Mouse (Mus musculus): ENCODE results near the gene Gm7168.
"Not testable (repeated sequence)": the region's sequence is repeated elsewhere in the genome, so short reads cannot be mapped to it uniquely, and the experiment has no call there.

Gene Gm7168

DNA sequence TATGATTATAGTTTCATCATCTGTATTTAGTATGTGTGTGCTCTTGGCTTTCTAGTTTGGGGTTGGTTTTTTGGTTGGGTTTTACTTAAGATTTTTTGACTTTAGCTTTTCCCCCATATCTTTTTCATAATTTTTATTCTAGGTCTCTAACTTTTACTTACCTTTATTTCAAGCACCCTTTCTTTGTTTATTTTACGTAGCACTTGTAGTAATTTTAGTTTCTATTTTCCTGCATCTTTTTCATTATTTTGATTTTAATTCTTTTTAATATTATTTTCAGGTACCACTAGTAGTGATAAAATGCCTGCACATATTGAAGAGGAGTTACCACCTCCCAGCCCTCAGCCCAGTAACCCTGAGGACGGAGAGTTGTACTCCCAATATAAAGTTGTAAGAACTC lies at the start of gene Gm7168:
Gm7168 (plus strand) TSS at position 301 of the 400 bp plus-strand sequence.
- not testable (repeated sequence) for DNase-seq

DNA sequence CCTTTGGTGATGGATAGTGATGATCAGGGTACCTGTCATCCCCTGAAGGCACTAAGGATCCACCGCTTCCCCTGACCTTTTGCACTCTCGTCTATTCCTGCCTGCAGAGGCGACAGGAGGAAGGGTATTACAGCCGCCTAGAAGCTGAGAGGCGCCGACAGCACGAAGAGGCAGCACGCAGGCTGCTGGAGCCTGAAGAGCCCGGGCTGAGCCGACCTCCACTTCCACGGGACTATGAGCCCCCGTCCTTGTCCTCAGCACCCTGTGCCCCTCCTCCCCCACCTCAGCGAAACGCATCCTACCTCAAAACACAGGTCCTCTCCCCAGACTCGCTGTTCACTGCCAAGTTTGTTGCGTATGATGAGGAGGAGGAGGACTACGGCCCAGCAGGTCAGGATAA lies 49.3 kb upstream of the Gm7168 start:
- no peak for DNase-seq

DNA sequence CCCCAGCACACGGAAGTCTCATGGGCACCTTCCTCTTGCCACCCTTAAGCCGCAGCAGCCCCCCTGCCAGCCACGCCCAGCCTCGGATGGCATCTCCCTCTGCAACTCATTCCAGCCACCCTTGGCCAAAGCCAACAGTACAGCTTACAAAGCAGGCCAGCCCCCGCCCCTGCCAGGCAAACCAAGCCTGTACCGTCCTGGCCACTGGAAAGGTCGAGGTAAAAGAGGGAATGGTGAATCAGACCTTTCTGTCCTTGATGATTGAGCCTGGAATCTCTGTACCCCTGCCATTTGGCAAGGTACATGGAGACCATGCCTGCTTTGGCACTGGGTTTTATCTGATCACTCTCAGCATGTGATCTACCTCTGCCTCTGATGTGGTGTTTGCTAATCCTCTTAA lies 48.9 kb upstream of the Gm7168 start:
- DNase-seq: no peak

DNA sequence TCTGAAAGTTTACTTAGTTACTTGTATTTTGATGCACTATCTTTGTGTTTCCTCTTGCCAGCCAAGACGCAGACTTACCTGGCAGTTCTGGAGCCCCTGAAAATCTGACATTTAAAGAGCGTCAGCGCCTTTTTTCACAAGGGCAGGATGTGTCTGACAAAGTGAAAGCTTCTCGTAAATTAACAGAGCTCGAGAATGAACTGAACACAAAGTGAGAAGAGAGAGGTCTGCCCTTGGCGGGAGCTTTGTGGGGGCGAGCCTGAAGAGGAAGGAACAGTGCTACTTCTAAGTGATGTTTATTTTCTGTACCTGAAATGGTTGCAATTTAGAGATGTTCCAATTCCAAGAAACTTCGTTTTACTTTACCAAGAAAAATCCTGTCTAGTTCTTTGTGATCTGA lies 44.4 kb upstream of the Gm7168 start:
- no peak for DNase-seq

DNA sequence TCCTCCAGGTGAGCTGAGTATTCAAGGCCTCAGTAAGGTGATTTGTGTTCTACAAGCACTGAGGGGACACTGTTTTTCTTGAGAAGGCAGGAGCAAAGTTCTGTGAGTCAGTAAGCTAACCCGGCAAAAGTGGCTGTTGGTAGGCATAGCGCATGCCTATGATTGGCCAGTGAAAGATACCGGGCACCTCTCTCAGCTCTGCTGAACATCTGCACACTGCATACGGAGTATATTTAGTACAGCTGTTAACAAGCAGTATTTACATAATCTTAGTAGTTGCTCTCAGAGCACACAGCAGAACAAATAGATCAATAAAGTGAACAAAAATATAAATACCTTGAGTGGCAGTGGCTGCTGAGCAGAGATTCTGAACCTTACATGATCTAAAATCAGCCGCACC lies 41.1 kb upstream of the Gm7168 start:
- no peak for DNase-seq

DNA sequence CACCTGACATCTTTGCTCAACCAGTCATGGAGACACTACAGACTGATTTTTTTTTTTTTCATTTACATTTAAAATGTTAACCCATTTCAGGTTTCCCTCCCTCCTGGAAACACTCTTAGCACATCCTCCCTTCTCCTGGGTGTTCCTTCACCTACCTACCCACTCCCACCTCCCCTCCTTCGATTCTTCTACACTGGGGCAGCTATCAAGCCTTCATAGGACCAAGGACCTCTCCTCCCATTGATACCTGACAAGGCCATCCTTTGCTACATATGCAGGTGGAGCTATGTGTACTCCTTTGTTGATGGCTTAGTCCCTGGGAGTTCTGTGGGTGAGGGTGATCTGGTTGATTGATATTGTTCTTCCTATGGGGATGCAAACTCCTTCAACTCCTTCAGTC lies 40.5 kb upstream of the Gm7168 start:
- no peak for DNase-seq

DNA sequence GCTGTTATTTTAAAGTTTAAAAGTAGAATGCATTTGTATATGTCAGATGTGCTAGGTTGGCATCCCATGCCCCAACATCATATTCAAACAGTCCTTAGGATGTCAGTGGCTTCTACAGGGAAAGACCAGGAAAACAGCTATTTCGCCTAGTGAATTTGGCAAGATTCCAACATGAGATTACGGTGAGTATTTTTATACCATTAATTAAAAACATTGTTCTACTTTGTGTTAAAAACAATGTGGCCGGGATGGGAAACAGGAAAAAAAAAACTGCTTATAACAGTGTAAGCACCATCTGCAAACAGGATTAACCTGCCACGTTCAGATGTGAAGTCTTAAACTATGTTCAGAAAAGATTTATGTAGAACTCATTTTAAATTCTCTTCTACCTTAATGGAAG lies 34.2 kb upstream of the Gm7168 start:
- DNase-seq: no peak

DNA sequence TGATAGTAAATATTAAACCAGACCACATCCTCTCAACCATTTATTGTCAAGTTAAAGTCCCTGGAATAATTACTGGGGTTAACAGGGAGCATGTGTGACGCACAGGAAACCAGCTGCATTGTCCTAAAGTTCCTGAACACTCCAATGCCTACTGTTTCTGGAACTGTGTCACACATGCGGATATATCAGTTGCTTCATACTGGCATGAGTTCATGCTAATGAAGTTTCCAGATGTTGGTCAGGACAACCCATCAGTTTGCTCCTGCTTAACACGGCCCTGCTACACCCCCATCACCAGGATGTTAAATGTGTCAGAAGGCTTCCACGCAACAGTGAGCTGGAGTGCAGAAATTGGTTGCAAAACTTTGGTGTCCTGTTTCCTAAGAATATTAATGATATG lies 33.6 kb upstream of the Gm7168 start:
- DNase-seq: no peak

DNA sequence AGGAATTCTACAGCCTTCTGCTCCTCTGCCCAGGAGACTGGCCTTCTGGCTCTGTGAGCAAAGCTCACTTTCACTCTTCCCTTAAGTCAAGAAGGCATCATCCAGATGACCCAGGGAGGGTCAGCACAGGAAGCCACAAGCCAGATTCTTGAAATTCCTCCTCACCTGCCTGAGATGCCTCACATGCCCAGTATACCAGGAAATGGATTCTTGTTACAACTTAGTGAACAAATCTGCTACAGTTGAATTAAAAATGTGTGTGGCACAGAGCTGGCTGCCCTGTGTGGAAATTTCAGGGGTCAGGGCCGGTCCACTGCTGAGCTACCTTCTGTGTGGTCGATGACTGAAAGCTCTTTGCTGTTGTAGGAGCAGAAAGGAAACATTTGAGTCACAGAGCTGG lies 27.4 kb upstream of the Gm7168 start:
- DNase-seq: no peak

DNA sequence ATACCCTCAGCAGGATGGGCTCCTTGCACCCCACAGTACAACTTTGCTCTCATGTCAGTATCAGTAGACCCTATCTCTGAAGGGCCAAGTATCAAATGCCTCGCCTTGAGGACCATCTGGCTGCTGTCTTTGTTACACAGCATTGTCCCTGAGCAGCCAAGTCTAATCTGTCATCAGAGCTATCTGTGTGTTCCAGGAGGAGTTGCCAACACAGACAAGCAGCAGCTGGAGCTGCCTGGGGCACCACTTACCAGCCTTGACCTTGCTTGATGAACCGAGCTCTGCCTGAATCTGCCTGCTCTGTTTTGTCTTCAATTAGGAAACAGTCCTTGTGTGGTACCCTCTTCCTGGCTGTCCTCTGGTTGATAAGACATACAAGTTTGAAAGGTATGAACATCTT lies 24.8 kb upstream of the Gm7168 start:
- DNase-seq: no peak

DNA sequence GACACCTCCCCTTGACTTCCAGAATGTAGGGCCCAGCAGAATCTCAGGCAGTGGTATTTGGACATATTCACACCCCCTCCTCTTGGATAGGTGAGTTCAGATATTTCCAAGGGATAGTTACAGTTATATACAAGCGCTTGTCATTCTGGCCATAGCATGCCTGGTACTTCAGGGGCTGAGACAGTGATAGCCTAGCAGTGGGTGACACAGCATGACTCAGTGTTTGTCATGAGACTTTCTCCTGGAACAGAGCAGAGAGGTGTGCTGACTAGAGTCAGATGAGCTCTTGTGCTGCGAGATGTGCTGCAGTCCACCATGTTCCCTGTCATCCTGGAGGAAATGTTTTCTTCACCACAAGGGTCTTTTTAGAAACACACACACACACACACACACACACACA lies 23.6 kb upstream of the Gm7168 start:
- no peak for DNase-seq

DNA sequence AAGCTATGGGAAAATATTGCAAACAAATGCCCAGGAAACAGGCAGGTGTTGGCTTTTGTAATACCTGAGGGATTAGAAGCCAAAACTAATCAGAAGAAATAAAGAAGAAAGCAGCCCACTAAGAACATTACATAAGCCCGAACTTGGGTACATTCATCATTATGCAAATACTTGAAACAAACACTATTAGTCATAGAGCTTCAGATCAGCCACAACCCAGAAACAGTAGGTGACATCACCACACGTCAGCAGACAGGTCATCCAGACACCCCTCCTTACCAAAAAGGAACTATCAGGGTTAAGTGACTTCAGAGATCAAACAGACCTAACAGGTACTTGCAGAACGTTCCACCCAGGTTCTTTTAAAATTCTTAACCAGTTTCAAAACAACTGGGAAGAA lies 22.2 kb upstream of the Gm7168 start:
- DNase-seq: no peak

DNA sequence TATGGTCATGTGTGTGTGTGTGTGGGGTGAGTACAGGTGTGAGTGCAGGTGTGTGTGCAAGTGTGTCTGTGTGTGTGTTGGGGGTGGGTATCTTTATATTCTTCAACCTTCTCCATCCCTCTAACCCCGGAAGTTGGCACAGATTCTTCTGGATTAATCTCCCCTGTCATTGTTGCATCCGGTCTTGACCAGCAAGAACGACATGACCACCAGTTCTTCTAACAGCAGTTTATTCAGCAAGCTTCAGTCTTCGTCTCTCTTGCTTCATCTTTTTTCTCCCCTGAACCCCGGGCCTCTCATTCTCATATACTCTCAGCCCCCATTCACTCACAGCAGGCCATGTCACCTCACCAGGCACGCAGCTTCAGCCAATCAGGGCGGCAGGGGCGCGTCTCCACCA lies 17.8 kb upstream of the Gm7168 start:
- no peak for DNase-seq

DNA sequence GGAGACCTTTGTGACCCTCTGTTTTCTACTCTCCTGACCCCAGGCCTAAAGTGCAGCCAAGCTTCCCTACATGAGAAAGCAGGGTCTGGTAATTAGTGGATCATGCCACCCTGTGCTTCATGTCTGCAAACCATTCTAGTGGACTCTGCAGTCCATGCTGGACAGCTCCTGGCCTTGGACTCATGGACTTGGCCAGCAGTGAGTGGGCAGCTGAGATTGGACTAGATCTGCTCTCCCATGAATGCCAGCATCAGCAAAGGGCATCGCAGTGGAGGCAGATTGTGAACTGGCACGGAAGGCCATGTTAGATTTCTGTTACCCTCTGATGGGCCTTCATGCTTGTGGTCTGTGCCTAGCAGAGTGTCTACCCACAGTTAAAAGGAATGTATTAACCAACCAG lies 12.8 kb upstream of the Gm7168 start:
- not testable (repeated sequence) for DNase-seq

DNA sequence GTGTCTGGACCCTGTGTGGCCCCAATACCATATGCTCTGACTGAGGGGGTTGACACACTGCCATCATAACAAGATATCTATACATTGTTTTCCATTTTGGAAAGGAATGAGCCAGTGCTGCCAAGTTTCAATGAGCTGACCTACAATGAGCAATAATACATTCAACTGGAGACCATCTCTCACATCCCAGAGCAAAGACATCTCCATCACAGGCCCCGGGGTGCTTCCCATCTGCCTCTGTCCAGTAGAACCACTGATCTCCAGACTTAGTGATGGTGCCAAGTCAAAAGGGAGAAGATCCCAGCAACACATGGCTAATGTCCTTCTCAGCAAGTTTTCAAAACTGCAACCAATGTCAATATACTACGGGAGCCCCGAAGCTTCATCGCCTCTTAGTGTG lies 10.4 kb upstream of the Gm7168 start:
- DNase-seq: no peak

DNA sequence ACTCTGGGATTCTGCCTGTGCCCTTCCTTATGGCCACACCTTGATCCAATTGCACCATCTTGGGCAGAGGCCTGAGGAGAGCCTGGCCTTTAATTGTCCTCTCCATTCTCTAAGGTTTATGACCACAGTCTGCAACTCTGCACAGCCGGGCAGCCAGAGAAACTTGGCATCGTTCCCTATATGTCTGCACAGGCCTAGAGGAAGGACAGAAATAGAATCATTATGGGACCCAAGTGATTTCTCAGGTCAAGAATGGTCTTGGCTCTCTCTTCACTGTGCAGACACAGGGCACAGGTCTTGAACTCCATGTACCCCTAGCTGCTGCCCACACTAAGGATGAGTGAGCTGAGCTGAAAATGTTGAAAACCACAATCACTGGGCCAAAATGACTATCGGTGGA lies 9.5 kb upstream of the Gm7168 start:
- no peak for DNase-seq

DNA sequence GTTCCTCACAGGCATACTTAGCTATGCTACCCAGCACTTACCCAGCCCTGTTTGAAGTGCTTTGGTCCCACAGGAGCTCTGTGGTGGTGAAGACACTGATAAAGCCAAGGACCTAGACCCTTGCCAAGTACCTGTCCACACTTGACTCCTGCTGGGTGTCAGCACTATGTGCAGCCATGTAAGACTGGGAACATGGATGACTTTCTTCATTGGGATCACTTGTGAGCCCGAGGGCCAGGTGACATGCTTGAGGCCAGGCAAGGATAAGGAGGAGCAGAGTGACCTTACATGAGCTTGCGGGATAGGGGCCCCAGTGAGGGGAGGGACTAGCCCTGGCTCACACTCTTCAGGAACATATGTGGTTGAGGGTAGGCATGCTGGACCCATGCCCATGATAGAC lies 8.9 kb upstream of the Gm7168 start:
- not testable (repeated sequence) for DNase-seq

DNA sequence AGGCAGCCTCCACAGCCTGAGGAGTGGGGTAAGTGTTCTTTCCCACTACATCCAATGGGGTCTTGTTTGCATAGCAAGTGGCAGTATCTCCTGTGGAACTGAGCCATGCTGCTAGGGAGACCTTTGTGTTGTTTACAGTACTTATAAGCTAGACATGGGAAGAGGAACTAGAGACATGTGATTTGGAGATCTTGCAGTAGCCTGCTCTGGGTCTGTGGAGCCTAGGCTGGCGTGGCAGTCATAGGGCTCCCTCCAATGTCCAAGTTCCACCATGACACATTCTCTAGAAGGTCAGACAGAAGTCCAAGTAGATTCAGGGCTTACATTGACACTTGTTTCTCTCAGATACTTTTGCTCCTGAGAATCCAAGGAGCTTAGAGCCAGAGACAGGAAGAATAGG lies 7.7 kb upstream of the Gm7168 start:
- DNase-seq: no peak

DNA sequence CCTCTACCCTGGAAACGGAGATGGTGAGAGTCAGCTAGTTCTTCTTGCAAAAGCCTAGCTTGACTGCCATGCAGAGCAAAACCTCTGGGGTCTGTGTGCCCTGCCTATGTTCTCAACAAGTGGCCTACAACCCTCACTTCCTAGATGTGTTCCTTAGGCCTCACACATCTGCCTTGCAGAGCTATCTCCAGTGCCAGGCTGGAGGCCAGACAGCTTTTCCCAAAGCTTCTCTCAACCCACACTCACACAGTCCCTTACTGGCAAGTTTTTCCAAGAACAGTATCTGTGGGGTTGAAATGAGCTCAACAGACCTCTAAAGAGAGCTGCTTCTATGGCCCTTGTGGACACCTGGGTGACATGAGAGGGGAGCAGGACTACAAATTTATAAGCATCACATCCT lies 3.4 kb downstream of the Gm7168 start:
- DNase-seq: not testable (repeated sequence)

DNA sequence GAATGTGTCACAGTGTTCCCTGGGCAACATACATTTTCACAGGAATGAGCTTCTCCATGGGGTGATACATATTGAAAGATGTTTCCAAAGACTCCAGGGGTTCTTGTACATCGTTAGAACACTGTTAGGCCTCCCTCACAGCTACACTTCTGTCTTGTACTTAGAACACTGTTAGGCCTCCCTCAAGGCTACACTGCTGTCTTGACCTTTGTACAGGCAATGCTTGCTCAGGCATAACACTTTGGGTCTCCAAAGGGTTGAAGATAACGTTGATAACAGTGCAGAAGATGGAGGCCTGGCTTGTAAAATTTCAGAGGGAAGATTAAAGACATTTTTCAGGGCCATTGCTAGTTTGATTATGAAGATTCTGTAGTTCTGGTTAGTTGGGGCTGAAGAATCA lies 10.0 kb downstream of the Gm7168 start:
- not testable (repeated sequence) for DNase-seq

DNA sequence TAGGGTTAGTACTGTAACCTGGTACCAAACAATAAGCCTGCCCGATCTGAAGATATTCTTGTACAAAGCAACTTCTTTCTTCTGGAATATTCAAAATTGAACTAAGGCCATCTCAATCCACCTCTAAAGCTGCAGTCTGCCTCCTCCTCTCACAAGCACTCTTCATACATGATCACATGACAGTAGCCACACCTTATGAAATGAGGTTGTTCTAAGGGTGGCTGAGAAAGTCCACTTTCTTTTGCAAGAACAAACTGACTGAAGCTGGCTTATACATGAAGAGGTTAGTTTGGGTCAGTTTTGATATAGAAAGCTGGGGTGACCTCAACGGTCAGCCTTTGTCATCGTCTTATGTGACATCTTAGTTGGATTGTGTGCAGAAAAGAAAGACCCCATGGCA lies 14.1 kb downstream of the Gm7168 start:
- DNase-seq: not testable (repeated sequence)

DNA sequence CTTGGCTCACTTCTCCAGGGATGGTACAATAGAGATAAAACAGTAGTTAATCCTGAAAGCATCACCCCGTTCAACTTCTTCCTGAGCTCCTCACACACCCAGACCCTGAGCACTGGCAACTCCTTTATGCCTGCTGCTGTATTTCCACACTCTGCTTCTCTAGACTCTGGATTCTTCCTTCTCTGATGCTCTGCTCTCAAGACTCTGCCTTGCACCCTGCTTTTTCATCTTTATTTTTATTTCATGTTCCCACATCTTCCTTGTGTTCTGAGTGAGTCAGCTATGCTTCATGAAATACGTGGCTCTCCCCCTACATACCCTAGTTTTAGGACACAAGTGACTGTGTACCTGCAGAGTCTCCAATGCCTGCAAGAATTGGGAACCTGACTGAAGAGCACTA lies 16.9 kb downstream of the Gm7168 start:
- DNase-seq: not testable (repeated sequence)

DNA sequence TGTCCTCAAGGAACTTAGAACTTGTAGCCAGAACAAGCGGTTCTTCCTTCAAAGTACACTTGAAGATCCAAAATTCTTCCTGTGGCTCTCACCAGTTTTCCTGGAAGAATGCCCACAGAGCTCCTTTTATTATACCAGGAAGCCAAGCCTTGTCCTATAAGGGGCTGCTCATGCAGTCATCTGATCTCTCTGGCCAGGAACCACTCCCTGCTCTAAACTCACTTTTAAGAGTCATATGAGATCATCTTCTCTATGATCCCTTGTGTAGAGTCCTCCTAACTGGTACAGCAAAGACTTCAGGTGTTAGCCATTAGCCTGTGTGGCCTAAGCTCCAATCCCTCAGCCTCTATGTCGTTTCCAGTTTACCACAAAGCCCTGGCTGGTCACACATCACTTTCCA lies 21.7 kb downstream of the Gm7168 start:
- not testable (repeated sequence) for DNase-seq

DNA sequence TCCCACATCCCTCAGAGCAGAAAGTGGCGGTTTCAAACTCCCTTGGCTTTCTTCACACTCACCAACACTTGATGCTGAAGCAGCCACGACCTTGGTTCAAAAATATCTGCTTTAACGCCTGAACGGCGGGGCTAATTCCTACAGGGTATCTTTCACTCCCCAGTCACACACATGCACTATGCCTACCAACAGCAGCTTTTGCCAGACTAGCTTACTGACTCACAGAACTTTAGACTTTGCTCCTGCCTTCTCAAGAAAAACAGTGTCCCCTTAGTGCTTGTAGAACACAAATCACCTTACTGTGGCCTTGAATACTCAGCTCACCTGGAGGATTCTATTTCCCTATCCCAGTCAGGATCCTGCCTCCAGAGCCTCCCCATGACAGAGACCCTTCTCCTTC lies 22.6 kb downstream of the Gm7168 start:
- not testable (repeated sequence) for DNase-seq

DNA sequence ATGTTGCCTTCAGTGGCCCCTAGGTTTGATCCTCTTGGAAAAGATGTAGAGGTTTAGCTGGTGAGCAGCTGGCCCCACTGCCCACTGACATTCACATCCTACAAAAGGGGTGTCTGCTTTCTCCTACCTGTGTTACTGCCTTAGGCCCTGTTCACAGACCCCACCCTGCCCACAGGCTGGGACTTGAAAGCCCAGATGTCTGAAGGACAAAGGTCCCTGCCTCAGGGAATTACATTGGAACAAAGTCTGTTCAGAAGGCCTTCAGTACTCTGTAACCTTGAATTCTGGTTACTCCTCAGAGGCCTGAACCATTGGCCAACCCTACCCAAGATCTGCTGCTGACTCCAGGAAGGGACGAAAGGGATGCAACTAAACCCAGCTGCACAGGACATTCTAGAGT lies 39.5 kb downstream of the Gm7168 start:
- DNase-seq: no peak

DNA sequence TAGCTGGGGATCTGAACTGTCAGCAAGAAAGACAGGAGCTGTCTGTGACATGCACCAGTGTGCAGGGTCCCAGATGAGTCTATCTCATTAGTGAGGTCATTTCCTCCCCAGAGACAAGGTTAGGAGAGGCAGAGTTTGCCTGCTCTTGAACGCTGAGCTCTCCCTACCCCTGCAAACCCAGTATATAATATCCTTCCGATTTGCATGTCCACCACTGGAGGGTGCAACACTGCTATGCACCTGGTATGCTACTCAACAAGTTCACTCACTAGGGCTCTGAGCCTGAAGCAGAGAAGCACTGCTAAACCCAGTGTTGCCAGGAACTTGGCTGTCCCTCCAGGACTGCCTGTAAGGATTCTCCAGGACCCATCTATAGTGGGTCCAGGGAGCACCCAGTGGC lies 45.3 kb downstream of the Gm7168 start:
- DNase-seq: not testable (repeated sequence)

Measured in thymus, postnatal 4 days (tissue).